Mouse (Mus musculus) cerebellum, postnatal 25 days (tissue): ENCODE data around the gene Rspo1.

Experiments
- DNase-seq, 2 experiments: peaks; one replicate each; pipeline ENCODE4 v3.0.0; 2021; ENCODE audit warnings: mixed read lengths in 2 of 2

Rspo1 gene

DNA sequence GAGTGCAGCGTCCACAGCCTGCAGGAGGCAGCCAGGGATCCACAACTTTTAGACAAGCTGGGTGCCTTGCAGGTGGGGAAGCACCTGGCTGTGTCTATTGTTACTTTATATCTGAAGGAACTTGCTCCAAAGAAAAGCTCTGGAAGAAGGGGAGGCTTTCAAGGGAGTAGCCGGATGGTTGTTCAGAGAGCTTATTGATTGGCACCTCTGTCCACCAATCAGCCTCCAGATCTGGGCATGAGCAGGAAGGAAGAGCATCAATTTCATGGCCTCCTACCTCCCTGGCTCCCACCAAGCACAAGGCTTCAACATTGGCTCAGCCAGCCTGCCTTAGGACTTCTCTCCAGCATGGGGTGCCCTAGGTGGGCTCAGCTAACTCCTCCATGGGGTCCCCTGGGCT, 12.9 kb upstream of the Rspo1 start:
- DNase-seq = no peak

DNA sequence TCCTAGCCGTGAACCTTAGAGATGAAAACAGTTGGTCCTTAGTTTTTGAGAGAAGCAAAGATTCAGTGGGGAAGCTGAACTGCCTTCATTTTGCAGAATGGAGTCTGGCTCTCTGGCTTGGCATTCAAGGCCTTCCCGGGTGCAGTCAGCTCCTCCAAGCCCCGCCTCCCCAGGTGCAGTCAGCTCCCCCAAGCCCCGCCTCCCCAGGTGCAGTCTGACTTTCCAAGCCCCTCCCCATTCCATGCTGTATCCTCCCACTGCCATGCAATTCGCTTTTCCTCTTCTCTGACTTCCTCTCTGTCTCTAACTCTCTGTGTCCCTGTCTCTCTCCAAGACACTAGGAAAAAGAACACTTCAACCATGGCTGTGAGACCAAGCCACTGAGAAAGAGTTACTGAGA, 8.0 kb upstream of the Rspo1 start:
- DNase-seq = no peak

DNA sequence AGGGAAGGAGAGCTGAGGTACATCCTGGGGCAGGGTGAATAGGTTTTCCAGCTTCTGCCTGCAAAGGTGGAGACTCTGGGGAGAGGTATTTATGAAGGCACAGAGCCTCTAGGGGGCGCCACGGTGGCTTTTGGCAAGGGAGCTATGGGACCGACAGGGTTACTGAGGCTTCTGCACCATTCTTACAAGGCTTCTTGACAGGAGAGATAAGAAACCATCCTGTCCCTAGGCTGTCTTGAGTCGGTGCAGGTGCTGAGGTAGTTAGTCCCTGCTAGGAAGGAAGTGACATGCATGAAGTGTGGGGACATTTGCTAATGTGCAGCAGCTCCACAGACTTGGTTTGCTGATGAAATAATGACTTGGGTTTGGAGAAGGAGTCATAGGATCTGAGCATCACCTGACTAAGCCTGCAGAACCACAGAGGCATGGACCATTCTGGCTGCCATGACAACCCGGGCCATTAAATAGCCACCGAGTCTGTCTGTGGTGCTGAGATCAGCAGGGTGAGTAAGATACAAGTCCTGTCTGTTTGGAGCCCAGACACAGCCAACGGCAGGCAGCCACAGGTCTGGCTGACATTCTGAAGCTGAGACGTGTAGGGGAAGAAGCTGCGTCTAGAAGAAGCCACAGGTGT, 2.2 kb upstream of the Rspo1 start:
- peak in 1 of 2 experiments; percentile 17 for DNase-seq

DNA sequence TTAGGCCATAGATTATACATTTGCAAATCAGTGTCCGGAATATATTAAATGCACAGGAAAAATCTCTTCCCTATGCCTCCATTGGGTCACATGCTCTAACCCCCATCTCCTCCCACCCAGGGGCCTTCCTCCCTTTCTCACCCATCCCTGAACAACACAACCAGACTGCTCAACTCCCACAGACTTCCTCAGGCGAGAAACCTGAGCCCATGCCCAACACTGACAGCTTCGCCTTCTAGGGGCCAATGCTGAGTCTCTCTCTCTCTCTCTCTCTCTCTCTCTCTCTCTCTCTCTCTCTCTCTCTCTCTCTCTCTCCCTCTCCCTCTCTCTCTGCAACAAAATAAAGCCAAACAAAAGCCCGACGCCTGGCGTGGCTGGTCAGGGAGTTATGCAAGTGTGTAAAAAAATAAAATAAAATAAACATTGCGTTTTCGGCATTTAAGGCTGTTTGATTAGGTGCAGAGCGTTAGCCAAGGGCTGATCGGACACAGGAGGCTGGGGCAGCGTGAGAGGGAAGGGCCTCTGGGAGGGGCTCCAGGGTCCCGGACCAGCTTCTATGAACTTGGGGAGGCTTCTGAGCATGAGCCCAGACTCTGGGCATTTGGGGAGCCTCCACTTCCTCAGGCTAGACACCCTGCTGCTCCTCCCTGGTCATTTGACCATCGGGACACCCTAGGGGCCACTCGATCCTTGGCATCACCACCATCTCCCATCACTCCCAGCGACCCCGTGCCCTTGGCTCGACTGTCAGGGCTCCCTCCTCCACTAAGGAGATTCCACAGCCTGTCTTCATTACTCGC, 1.2 kb upstream of the Rspo1 start:
- no peak for DNase-seq

DNA sequence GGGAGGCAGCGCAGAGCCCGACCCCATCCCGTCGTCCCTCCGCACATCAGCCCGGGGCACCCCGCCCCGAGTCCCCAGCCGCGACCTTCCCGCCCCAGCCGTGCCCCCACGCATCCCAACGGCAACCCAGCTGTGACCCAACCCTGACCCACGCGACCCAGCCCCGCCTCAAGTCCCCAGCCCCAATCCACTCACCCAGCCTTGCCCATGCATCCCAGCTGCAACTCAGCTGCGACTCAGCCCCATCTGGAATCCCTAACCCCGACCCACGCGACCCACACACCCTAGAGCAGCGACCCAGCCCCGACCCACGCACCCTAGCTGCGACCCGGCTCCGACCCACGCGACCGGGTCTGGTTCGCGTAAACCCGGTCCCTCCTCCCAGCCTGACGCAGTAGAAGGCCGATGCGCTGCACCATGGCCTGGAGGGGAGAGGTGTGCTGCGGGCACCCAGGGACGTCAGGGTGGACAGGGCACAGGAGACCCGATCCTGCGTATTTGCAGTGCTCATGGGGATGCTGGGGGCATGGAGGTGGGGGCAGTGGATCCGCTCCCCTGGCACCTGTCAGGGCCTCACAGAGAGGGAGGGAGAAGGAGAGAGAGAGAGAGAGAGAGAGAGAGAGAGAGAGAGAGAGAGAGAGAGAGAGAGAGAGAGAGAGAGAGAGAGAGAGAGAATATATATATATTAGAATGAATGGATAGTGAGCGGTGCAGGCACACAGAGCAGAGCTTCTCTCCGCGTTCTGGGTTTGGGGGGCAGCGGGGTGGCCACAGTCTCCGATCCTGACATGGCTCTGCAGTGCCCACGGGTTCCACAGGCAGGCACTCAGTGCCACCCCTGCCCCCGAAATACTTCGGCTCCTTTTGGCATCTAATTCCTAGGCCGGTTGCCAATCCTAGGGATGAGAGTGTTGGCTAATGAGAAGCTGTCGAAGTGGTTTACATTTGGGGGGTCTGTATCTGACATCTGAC, 795 bp downstream of the Rspo1 start:
- no peak for DNase-seq

DNA sequence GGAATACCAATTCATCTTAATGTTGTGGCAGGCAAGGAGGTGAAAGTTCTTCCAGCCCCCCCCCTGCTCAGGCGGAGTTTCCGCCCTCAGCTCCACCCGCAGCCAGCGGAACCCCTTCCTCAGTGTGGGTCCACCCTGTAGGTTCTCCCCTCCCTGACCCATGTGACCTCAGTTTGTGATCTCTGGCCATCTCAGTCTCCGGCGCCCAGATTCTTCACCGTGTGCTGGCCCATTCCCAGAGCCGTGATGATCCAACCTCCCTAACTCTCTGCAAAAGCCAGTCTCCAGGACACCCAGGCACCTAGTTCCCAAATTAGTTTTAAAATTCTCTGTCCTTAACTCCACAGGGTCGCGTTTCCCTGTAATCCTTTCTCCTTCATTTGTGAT, 1.5 kb downstream of the Rspo1 start:
- DNase-seq = no peak

DNA sequence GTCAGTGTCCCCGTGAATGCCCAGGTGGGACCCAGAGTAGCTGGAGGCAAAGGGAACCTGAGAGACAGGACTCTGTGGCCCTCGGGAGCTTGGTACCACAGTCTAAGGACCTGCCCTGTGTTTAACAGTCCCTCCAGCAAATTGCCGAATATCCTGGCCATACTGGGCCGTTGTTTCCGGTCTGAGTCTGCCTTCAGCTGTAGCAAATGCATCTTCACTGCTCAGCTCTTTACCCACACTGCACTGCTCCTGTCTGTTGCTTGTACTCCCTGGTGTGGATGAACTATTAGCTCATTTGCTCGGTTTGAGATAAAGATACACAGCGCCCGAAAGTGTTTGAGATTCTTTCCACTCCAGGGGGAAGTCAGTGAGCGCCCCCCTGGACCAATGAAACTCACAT, 2.2 kb downstream of the Rspo1 start:
- no peak for DNase-seq

DNA sequence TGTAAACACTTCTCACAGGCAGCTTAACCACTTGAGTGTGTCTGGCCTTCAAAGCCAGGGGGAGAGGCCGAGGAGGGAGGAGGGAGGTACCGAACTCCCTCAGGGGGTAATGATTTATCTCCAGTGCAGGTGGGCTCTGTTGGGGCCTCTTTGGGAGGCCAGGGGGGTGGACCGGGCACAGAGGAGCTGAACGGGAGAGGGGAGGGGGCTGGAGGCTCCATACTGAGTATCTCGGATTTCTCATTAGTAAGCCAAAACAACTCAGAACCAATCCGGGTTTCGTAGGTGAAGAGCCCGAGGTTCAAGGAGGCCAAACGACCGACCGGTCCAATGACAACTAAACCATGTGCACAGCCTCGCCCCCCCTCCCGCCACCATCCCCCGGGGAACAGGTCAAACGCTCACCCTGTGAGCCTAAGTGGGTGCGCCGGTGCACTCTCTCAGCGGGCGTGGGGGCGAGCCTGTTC, 3.6 kb downstream of the Rspo1 start:
- no peak for DNase-seq

DNA sequence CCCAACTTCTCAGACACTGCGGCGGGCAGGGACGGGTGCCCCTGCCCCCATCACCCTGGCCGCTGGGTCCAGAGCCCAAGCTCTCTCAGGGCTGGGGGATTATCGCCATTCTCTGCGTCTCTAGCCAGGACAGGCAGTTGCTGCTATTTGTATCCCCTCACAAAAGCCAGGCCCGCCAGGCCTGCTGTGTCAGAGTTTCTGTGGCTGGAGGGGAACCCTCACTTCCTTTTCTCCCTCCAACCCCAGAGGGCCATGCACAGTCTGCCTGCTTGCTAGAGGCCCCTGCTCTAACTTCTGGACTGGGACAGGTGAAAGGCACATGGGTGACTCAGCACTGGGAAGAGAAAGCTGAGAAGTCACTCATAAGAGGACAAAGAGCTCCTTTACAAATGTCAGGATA, 4.1 kb downstream of the Rspo1 start:
- no peak for DNase-seq

DNA sequence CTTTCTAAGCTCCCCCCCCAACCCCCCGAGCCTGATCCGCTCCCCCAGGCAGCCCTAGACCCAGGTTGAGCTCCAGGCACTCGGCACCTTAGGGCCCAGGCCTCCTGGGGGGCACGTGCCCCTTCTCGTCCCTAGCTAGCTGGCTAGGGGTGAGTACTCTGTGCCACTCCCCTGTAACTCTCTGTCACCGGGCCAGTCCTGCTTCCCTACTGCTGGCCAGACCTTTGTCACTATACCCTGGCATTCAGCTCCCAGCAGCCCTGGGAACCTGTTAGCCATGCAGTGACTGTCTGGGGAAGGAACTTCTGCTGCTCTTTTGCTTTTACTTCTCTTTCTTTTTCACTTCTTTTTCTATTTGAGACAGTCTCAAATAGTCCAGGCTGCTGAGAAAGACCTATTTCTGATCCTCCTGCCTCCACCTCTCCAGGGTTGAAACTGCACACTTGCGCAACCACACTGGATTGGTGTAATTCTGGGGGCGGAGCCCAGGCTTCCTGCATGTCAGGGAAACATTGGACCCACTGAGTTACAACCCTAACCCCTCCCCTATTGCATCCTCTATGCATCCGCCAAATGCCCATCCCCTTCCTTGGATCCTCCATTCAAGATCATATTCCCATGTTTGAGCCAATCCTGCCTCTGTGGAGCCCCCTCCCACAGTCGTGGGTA, 11.4 kb downstream of the Rspo1 start:
- no peak for DNase-seq

DNA sequence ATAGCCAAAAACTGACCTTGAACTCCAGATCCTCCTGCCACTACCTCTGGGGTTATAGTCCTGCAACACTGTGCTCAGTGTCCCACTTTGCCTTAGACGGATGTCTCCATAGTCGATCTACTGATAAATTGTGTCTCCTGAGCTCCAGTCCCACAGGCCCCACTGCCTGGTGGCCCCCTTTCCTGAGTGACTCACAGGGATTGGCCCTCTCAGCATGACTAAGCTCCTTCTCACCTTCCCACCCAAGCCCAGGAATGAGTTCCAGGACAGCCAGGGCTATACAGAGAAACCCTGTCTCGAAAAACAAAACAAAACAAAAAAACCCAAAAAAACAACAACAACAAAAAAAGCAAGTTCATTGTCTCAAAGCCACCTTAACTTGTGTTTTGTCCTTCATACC, 13.3 kb downstream of the Rspo1 start:
- no peak for DNase-seq

DNA sequence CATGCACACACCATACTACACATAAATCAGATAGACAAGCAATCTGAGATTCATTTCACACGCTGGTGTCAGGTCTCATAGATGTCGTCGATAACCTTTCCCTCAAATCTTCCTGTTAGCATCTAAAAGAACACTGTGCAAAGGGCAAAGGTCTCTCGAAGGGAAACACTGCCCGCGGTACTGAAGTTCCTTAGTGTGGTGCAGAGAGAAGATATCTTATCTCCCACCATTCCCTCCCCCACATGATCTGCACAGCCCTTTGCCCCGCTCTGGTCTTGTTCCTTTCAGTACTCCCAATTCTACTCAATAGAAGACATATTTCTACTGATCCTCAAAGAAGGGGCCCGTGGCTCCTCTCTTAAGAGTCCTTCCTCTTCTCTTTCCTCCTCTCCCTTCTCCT, 16.7 kb downstream of the Rspo1 start:
- DNase-seq = no peak

DNA sequence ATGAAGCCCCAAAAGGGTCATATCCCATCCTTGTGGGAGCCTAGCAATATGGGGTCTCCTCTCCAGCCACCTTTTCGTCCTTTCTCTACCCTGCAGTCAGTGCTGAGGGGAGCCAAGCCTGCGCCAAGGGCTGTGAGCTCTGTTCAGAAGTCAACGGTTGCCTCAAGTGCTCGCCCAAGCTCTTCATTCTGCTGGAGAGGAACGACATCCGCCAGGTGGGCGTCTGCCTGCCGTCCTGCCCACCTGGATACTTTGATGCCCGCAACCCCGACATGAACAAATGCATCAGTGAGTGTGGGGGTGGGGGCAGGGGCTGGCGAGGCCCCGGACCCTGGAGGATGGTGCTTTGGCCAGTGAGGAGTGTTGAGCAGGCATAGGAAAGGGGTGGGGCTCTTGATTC, 18.7 kb downstream of the Rspo1 start:
- no peak for DNase-seq

DNA sequence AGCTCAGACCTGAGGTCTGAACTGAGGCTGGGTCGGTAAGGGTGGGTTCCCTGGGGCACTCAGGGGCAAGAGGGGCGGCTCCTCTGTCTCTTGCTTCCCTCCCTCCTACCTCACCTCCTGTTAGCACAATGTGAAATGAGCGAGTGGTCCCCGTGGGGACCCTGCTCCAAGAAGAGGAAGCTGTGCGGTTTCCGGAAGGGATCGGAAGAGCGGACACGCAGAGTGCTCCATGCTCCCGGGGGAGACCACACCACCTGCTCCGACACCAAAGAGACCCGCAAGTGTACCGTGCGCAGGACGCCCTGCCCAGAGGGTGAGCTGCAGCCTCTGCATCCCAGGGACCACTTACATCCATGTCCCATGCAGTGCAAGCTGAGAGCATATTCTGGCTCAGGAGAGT, 21.2 kb downstream of the Rspo1 start:
- no peak for DNase-seq

DNA sequence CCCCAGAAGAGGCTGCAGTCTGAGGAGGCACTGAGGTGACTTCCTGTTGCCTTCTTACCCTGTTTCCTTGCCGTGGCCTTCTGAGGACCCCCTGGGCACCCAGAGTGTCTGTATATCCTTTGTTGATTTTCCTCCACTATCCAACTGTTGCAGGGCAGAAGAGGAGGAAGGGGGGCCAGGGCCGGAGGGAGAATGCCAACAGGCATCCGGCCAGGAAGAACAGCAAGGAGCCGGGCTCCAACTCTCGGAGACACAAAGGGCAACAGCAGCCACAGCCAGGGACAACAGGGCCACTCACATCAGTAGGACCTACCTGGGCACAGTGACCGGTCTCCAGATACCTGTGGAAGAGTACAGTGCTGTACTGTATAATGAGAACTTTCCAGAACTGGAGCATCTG, 22.0 kb downstream of the Rspo1 start:
- DNase-seq = no peak

DNA sequence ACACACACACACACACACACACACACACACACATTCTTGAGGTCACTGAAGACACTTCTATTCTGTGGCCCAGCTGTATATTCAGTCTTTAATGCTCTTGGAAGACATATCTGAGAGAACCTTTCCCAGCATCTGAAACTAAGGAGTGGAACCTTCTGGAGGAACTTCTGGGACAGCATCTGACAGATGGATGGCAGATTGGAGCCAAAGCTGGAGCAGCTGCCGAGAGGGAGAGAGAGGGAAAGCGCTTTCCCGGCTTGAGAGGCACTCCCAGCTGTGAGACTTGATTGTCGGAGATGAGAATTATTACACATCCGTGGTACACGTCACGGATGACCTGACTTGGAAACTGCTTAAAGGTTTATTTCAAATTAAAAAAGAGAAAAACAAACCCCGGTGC, 22.5 kb downstream of the Rspo1 start:
- DNase-seq = no peak

DNA sequence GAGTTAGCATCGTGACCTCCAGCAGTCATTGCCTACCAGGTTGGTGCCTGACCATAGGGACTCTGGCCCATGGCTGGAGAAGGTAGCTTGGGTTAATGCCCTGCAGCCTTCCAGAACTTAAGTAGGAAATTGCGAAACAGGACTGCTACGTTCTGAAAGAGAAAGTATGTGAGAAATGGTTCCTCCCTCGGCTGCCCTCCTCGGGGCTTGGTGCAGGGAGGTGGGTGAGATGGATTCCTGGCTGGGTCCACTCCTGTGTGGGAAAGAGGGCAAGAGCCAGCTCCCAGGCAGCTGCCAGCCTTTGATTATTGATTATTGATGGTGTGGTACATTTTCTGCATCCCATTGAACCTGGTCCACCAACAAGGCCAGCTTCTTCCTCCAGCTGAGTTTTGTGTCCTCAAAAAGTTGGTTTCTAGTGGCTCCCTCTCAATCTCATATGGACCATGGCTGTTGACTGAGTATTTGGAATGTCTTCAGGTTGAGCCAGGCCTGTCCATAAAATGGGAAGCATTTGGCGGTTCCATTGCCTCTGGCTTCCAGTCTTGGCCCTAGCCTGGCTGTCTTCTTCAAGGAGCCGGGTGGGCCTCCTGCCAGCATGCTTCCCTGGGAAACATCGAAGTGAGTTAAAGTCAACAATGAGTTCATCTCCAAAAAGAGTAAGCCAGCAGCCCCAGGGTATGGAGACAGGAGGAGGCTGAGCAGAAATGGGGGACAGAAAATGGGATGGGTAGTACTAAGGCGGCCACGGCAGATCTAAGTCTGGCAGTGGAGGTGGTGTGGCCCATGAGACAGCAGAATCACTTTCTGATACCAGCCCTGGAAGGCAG, 29.8 kb downstream of the Rspo1 start, which contains the start of gene Gnl2:
Gene Gnl2 (plus strand): TSS at position 780 of the 830 bp plus-strand sequence.
- DNase-seq = no peak

DNA sequence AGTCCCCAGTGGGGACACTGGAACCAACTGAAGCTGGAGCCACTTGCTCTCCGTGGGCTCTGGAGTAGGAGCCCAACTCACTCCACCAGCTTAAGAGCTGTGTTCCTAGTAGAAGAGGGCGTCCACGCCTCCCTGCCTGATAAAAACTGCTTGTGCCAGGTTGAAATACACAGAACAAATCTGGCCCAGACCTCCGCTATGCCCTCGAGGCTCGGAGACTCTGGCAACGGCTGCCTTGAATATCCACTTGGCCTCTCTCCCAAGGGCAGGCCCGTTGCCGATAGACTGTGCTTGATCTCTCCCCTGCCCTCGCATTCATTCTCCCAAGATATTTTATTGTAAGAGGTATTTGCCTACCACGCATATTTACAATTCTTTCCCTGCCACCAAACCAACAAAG, 31.2 kb downstream of the Rspo1 start:
- peak in 1 of 2 experiments; percentile 10 for DNase-seq

DNA sequence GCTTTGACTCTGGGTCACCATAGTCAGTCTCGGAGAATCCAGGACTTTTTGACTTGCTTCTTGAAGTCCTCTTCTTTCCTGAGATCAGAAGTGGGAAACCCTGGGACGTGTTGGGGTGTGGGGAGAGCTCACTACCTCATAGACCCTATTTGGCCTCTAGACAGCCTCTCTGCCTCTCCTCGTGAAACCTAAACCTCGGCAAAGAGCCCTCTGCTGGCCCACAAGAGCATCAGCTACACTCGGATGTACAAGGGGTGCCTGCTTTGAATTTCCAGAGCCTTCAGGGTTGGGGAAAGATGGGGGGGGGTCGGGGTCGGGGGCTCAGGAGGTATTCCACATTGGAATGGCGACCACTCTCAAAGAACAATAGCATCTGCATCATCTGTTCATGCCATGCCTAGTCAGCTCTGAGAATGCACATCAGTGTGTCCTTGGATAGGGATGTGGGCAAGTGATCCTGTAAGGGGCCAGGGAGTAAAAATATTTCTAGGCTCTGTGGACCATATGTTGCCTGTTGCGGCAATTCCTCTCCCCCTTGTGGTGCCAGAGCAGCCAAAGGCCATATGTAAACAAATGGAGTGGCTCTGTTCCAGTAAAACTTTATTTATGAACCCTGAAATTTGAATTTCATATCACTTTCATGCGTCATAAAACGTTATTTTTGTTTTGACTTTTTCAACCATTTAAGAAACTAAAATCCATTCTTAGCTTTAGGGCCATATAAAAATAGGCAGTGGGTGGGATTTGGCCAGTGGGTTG, 34.7 kb downstream of the Rspo1 start:
- DNase-seq = no peak

DNA sequence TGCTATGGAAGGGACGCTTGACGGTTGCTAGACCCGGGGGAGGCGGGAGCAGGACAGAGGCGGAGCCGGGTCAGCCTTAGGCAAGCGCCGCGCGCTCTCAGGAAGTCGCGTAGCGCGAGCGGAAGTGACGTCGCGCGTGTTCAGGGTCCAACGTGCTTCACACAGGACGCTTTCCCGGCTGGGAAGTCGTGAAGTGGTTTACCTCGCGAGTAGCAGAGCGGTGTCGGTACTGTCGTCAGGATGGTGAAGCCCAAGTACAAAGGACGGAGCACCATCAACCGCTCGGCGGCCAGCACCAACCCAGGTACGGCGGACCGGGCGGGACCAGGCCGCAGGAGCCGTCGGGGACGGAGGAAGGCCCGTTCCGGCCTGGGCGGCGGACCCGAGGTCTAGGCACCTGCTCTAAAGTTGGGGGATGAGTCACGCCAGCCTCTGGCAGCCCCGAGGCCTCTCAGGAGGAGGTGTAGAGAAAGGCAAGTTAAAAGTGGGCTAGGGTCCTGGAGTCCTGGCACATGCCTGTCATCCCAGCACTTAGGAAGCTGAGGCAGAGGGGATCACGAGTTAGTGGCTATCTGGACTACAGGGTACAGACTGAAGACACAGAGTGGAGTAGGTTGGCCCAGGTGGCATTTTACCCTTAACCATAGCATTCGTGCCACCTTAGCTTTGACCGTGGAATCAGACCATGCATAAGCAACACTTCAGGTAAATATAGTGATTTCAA, 43.8 kb downstream of the Rspo1 start:
- DNase-seq = peak; percentile 94 to 96
